Mouse (Mus musculus) brown adipose tissue, adult 24 weeks (tissue): ENCODE results near the gene Saa2. TPM values are rescaled to one million over a fixed set of nuclear protein-coding genes. Genes with fewer than 3 reads are reported as not detected.
"Not testable (repeated sequence)": the region's sequence is repeated elsewhere in the genome, so short reads cannot be mapped to it uniquely, and the experiment has no call there.

Experiments used
- H3K27ac ChIP-seq: fragments of 200-500 bp; replicated peaks from 2 replicates; pipeline ENCODE4 v1.5.1; 2012; ENCODE audit warnings: low read depth, mild to moderate bottlenecking, low read length
- H3K4me1 ChIP-seq: fragments of 200-500 bp; 2 replicates; pipeline ENCODE4 v1.6.1; 2012; ENCODE audit warnings: low read length, mixed read lengths; ENCODE audit not compliant: control insufficient read depth, insufficient read depth, insufficient read length
- H3K4me3 ChIP-seq: fragments of 200-500 bp; 2 replicates; pipeline ENCODE4 v1.5.1; 2012; ENCODE audit warnings: low read depth, mild to moderate bottlenecking, low read length, moderate library complexity; ENCODE audit not compliant: insufficient read depth
- polyA plus RNA-seq: library from polyadenylated mRNA; stranded (reverse); fragments of >200 nt; gene quantifications from 2 replicates; pipeline ENCODE4 v1.2.4, GENCODE M21; 2012; ENCODE audit not compliant: missing spikeins, insufficient read depth, insufficient read length

Saa2 gene
- polyA plus RNA-seq, 1 experiment, result not detected

- Histone ChIP-seq H3K27ac (no peak overlapping the region), H3K4me3 (no peak overlapping the region), H3K4me1 (no peaks in the 10 kb centered on the region; the same call in 1 of the 2 replicates)
These were observed 12.8 kb upstream of the Saa2 start for GRCm38 (mm10) chr7:46738561-46739460.

GRCm38 (mm10) chr7:46740041-46740440, 11.5 kb upstream of the Saa2 start:
- not testable (repeated sequence) for H3K27ac ChIP-seq, H3K4me3 ChIP-seq, H3K4me1 ChIP-seq

GRCm38 (mm10) chr7:46742880-46743279, 8.7 kb upstream of the Saa2 start, which contains the start of gene Saa1:
Gene Saa1 (minus strand): TSS chr7:46742980.
- H3K4me1 ChIP-seq, H3K27ac ChIP-seq, H3K4me3 ChIP-seq: not testable (repeated sequence)

GRCm38 (mm10) chr7:46745816-46746215, 5.8 kb upstream of the Saa2 start:
- H3K27ac ChIP-seq, result peak overlapping the region; percentile 44

GRCm38 (mm10) chr7:46746381-46746780, 5.2 kb upstream of the Saa2 start:
- Histone ChIP-seq H3K4me1 (peaks cover 4% of the 10 kb centered on the region; the same call in 1 of the 2 replicates), H3K27ac (peak overlapping the region; percentile 44), H3K4me3 (no peak overlapping the region)

More at GRCm38 (mm10) chr7:46745816-46746215, 5.8 kb upstream of the Saa2 start:
- Histone ChIP-seq H3K4me1 (peaks cover 4% of the 10 kb centered on the region; the same call in 1 of the 2 replicates), H3K4me3 (no peak overlapping the region)

GRCm38 (mm10) chr7:46748459-46748858, 3.1 kb upstream of the Saa2 start:
- no peak overlapping the region for H3K4me3 ChIP-seq
- H3K27ac ChIP-seq, result peak overlapping the region; percentile 50; the same call in 1 of the 2 replicates
- peaks cover 4% of the 10 kb centered on the region; the same call in 1 of the 2 replicates for H3K4me1 ChIP-seq

- Histone ChIP-seq H3K4me1 (no peaks in the 10 kb centered on the region), H3K27ac (no peak overlapping the region), H3K4me3 (no peak overlapping the region)
These were observed 9.6 kb downstream of the Saa2 start for GRCm38 (mm10) chr7:46761049-46761795.

GRCm38 (mm10) chr7:46762601-46763000, 11.0 kb downstream of the Saa2 start:
- Histone ChIP-seq H3K4me1 (no peaks in the 10 kb centered on the region), H3K4me3 (no peak overlapping the region), H3K27ac (no peak overlapping the region)

- H3K27ac ChIP-seq, result no peak overlapping the region
- no peaks in the 10 kb centered on the region for H3K4me1 ChIP-seq
- no peak overlapping the region for H3K4me3 ChIP-seq
These were observed 13.1 kb downstream of the Saa2 start for GRCm38 (mm10) chr7:46764672-46765071.

GRCm38 (mm10) chr7:46767371-46767770, 15.8 kb downstream of the Saa2 start:
- Histone ChIP-seq H3K4me1 (0 out of 2 replicates have a peak, but pooled peaks cover 3% of the 10 kb centered on the region), H3K4me3 (no peak overlapping the region), H3K27ac (no peak overlapping the region)

- Histone ChIP-seq H3K27ac (no peak overlapping the region), H3K4me3 (no peak overlapping the region), H3K4me1 (peaks cover 7% of the 10 kb centered on the region; the same call in 1 of the 2 replicates)
These were observed 16.9 kb downstream of the Saa2 start for GRCm38 (mm10) chr7:46768451-46768850.

- no peak overlapping the region for H3K4me3 ChIP-seq
- no peak overlapping the region for H3K27ac ChIP-seq
- peaks cover 7% of the 10 kb centered on the region; the same call in 1 of the 2 replicates for H3K4me1 ChIP-seq
These were observed 19.1 kb downstream of the Saa2 start for GRCm38 (mm10) chr7:46770706-46771105.

- Histone ChIP-seq H3K4me3 (no peak overlapping the region), H3K27ac (no peak overlapping the region), H3K4me1 (no peaks in the 10 kb centered on the region)
These were observed 37.7 kb downstream of the Saa2 start for GRCm38 (mm10) chr7:46789177-46789849.

- peaks cover 6% of the 10 kb centered on the region; the same call in 1 of the 2 replicates for H3K4me1 ChIP-seq
- no peak overlapping the region for H3K4me3 ChIP-seq
- no peak overlapping the region for H3K27ac ChIP-seq
These were observed 42.3 kb downstream of the Saa2 start for GRCm38 (mm10) chr7:46793871-46794270.
